Mouse (Mus musculus): Measurements from ENCODE around the gene Ackr2. TPM values are rescaled to one million over a fixed set of nuclear protein-coding genes. Genes with fewer than 3 reads are reported as not detected.

Gene Ackr2
- total and polyA plus RNA-seq, 3 experiments, result not detected

GRCm38 (mm10) chr9:121905556-121906185 lies 7.5 kb downstream of the Ackr2 start:
- Histone ChIP-seq H3K4me1 (ENCODE audit: control insufficient read depth in 1 of 2, insufficient read depth in 2 of 2, low read length in 2 of 2) (no peaks in the 10 kb centered on the region), H3K9me3 (replicated peaks; ENCODE audit: insufficient read depth, low read length) (no peaks in the 10 kb centered on the region), H3K27ac (ENCODE audit: control insufficient read depth, low read depth, low read length) (no peak overlapping the region), H3K4me3 (ENCODE audit: control insufficient read depth in 1 of 2, insufficient read depth in 1 of 2, low read depth in 2 of 2, low read length in 2 of 2) (no peak overlapping the region), H3K27me3 (ENCODE audit: control insufficient read depth in 1 of 2, insufficient read depth in 2 of 2, low read length in 2 of 2) (peaks cover 0 to 2% of the 10 kb centered on the region in 2 experiments; a peak in 1 of 4 replicates), H3K79me2 (ENCODE audit: control insufficient read depth, insufficient read depth, low read length, poor library complexity) (no peaks in the 10 kb centered on the region; the same call in 1 of the 2 replicates), H3K9ac (ENCODE audit: control insufficient read depth, low read depth, low read length, poor library complexity, severe bottlenecking) (no peak overlapping the region), H3K36me3 (ENCODE audit: control insufficient read depth in 1 of 2, insufficient read depth in 2 of 2, low read length in 2 of 2) (no peaks in the 10 kb centered on the region)
- no peak for DNase-seq (ENCODE audit: low read depth, low spot score)
- TF ChIP-seq MAZ (IDR thresholded peaks at IDR 0.05; ENCODE audit: low read depth, low read length) (no peak), MEF2A (IDR thresholded peaks at IDR 0.05; ENCODE audit: extremely low read depth, insufficient replicate concordance, low read depth, low read length, poor library complexity, severe bottlenecking) (no peak), TAL1 (IDR thresholded peaks at IDR 0.05; ENCODE audit: low read length) (no peak), MAFK (IDR thresholded peaks at IDR 0.05; ENCODE audit: borderline replicate concordance, low read depth, low read length) (no peak), ZNF384 (IDR thresholded peaks at IDR 0.05; ENCODE audit: low read depth, low read length) (no peak)

DNA sequence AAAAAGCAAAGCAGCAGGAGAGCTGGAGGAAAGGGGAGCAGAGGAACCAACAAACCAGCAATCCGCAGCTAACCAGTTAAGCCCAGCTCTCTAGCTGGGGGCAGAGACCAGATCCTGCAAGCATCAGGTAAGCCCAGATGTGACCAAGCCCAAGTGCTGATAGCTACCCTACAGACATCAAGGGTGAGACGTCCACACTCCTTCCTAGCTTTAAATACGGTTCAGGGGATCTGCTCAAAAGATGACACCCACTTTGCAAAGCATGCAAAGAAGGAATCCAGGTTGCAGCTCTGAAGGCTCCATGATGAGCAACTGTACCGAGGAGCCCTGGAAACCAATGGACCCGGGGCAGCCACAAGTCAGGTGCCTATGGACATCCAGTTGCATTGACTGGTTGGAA lies 8.3 kb downstream of the Ackr2 start:
- no peak overlapping the region for H3K27ac ChIP-seq (ENCODE audit: control insufficient read depth, low read depth, low read length)
- TF ChIP-seq MYC (IDR thresholded peaks at IDR 0.05; ENCODE audit: low read depth, low read length) (no peak), ETS1 (IDR thresholded peaks at IDR 0.05; ENCODE audit: low read depth, low read length) (no peak), GABPA (IDR thresholded peaks at IDR 0.05; ENCODE audit: low read depth, low read length) (no peak), MYB (IDR thresholded peaks at IDR 0.05; ENCODE audit: low read depth, low read length) (no peak), MEF2A (IDR thresholded peaks at IDR 0.05; ENCODE audit: extremely low read depth, insufficient replicate concordance, low read depth, low read length, poor library complexity, severe bottlenecking) (no peak)
- H3K9me3 ChIP-seq (replicated peaks; ENCODE audit: insufficient read depth, low read length), result no peaks in the 10 kb centered on the region
- H3K9ac ChIP-seq (ENCODE audit: control insufficient read depth, low read depth, low read length, poor library complexity, severe bottlenecking), result no peak overlapping the region
- DNase-seq (ENCODE audit: low read depth, low spot score), result no peak
- H3K27me3 ChIP-seq (ENCODE audit: control insufficient read depth in 1 of 2, insufficient read depth in 2 of 2, low read length in 2 of 2), result peaks cover 0 to 2% of the 10 kb centered on the region in 2 experiments; a peak in 1 of 4 replicates
- H3K36me3 ChIP-seq (ENCODE audit: control insufficient read depth in 1 of 2, insufficient read depth in 2 of 2, low read length in 2 of 2), result no peaks in the 10 kb centered on the region
- H3K4me1 ChIP-seq (ENCODE audit: control insufficient read depth in 1 of 2, insufficient read depth in 2 of 2, low read length in 2 of 2), result no peaks in the 10 kb centered on the region
- H3K79me2 ChIP-seq (ENCODE audit: control insufficient read depth, insufficient read depth, low read length, poor library complexity), result no peaks in the 10 kb centered on the region; the same call in 1 of the 2 replicates
- H3K4me3 ChIP-seq (ENCODE audit: control insufficient read depth in 1 of 2, insufficient read depth in 1 of 2, low read depth in 2 of 2, low read length in 2 of 2), result no peak overlapping the region

- no peak for DNase-seq (ENCODE audit: low read depth, low spot score)
- no peaks in the 10 kb centered on the region for H3K36me3 ChIP-seq (ENCODE audit: control insufficient read depth in 1 of 2, insufficient read depth in 2 of 2, low read length in 2 of 2)
- no peak overlapping the region for H3K9ac ChIP-seq (ENCODE audit: control insufficient read depth, low read depth, low read length, poor library complexity, severe bottlenecking)
- H3K4me3 ChIP-seq (ENCODE audit: control insufficient read depth in 1 of 2, insufficient read depth in 1 of 2, low read depth in 2 of 2, low read length in 2 of 2), result no peak overlapping the region
- H3K27me3 ChIP-seq (ENCODE audit: control insufficient read depth in 1 of 2, insufficient read depth in 2 of 2, low read length in 2 of 2), result peaks cover 0 to 2% of the 10 kb centered on the region in 2 experiments; a peak in 2 of 4 replicates
- no peak for TF ChIP-seq MAFK (IDR thresholded peaks at IDR 0.05; ENCODE audit: borderline replicate concordance, low read depth, low read length)
- no peak for TF ChIP-seq ETS1 (IDR thresholded peaks at IDR 0.05; ENCODE audit: low read depth, low read length)
- TF ChIP-seq GATA1 (IDR thresholded peaks at IDR 0.05; ENCODE audit: low read depth, low read length), result no peak
- no peak for TF ChIP-seq ZKSCAN1 (IDR thresholded peaks at IDR 0.05; ENCODE audit: low read depth, low read length)
- no peak for TF ChIP-seq UBTF (IDR thresholded peaks at IDR 0.05; ENCODE audit: borderline replicate concordance, insufficient read depth, low read depth, low read length)
- TF ChIP-seq SIN3A (IDR thresholded peaks at IDR 0.05; ENCODE audit: low read length), result no peak
- H3K4me1 ChIP-seq (ENCODE audit: control insufficient read depth in 1 of 2, insufficient read depth in 2 of 2, low read length in 2 of 2), result no peaks in the 10 kb centered on the region
- no peak overlapping the region for H3K27ac ChIP-seq (ENCODE audit: control insufficient read depth, low read depth, low read length)
- no peaks in the 10 kb centered on the region; the same call in 1 of the 2 replicates for H3K79me2 ChIP-seq (ENCODE audit: control insufficient read depth, insufficient read depth, low read length, poor library complexity)
- H3K9me3 ChIP-seq (replicated peaks; ENCODE audit: insufficient read depth, low read length), result no peaks in the 10 kb centered on the region
Measured at GRCm38 (mm10) chr9:121907356-121908070, 9.4 kb downstream of the Ackr2 start.

Data from MEL (cell line).